Mouse (Mus musculus): ENCODE measurements around the gene Ankrd12.

The Ankrd12 gene

GRCm38 (mm10) chr17:66076934-66077333, at the start of gene Ankrd12:
Gene Ankrd12 (minus strand): TSS chr17:66077089.
- peak; percentile 93 for DNase-seq (ENCODE audit: low read depth, low spot score)

- DNase-seq (ENCODE audit: low read depth, low spot score), result peak; percentile 25
These were observed 48.3 kb upstream of the Ankrd12 start for GRCm38 (mm10) chr17:66125211-66125610.

GRCm38 (mm10) chr17:66123816-66124610, 47.1 kb upstream of the Ankrd12 start:
- DNase-seq (ENCODE audit: low read depth, low spot score), result peak; percentile 43

GRCm38 (mm10) chr17:66123066-66123815, 46.4 kb upstream of the Ankrd12 start, which contains the start of gene Ddx11:
Gene Ddx11 (plus strand): TSS chr17:66123520.
- DNase-seq (ENCODE audit: low read depth, low spot score), result peak; percentile 88

GRCm38 (mm10) chr17:66120701-66121100, 43.8 kb upstream of the Ankrd12 start:
- no peak for DNase-seq (ENCODE audit: low read depth, low spot score)

- DNase-seq (ENCODE audit: low read depth, low spot score), result no peak
These were observed 42.1 kb upstream of the Ankrd12 start for GRCm38 (mm10) chr17:66118991-66119390.

GRCm38 (mm10) chr17:66112166-66112565, 35.3 kb upstream of the Ankrd12 start:
- DNase-seq (ENCODE audit: low read depth, low spot score), result no peak

GRCm38 (mm10) chr17:66111402-66111959, 34.6 kb upstream of the Ankrd12 start, which contains the start of gene Washc1:
Gene Washc1 (plus strand): TSS chr17:66111545.
- peak; percentile 93 for DNase-seq (ENCODE audit: low read depth, low spot score)

- DNase-seq (ENCODE audit: low read depth, low spot score), result no peak
These were observed 33.9 kb upstream of the Ankrd12 start for GRCm38 (mm10) chr17:66110746-66111145.

- DNase-seq (ENCODE audit: low read depth, low spot score), result peak; percentile 59
These were observed 31.3 kb upstream of the Ankrd12 start for GRCm38 (mm10) chr17:66108198-66108597.

- no peak for DNase-seq (ENCODE audit: low read depth, low spot score)
These were observed 30.6 kb upstream of the Ankrd12 start for GRCm38 (mm10) chr17:66107466-66107865.

- DNase-seq (ENCODE audit: low read depth, low spot score), result peak; percentile 82
These were observed 29.8 kb upstream of the Ankrd12 start for GRCm38 (mm10) chr17:66106601-66107267.

GRCm38 (mm10) chr17:66104076-66104475, 27.2 kb upstream of the Ankrd12 start:
- peak; percentile 89 for DNase-seq (ENCODE audit: low read depth, low spot score)

GRCm38 (mm10) chr17:66101380-66102330, 24.8 kb upstream of the Ankrd12 start, which contains the start of gene Ndufv2:
Gene Ndufv2 (minus strand): TSS chr17:66101559.
- DNase-seq (ENCODE audit: low read depth, low spot score), result peak; percentile 96

GRCm38 (mm10) chr17:66100566-66101379, 23.9 kb upstream of the Ankrd12 start:
- DNase-seq (ENCODE audit: low read depth, low spot score), result peak; percentile 60

- no peak for DNase-seq (ENCODE audit: low read depth, low spot score)
These were observed 15.8 kb upstream of the Ankrd12 start for GRCm38 (mm10) chr17:66092664-66093063.

- no peak for DNase-seq (ENCODE audit: low read depth, low spot score)
These were observed 15.2 kb upstream of the Ankrd12 start for GRCm38 (mm10) chr17:66092065-66092464.

- no peak for DNase-seq (ENCODE audit: low read depth, low spot score)
These were observed 14.5 kb upstream of the Ankrd12 start for GRCm38 (mm10) chr17:66091392-66091791.

- DNase-seq (ENCODE audit: low read depth, low spot score), result no peak
These were observed 13.4 kb upstream of the Ankrd12 start for GRCm38 (mm10) chr17:66090251-66090650.

GRCm38 (mm10) chr17:66085038-66085437, 8.1 kb upstream of the Ankrd12 start:
- DNase-seq (ENCODE audit: low read depth, low spot score), result no peak

Data from R1 (cell line).